ENCODE assay signal across 15 mouse cellular contexts in genomic region chr2:64108040-64108439, GRCm38 (mm10).
"Had no signal": no experiment of that assay in that cellular context is flagged by ENCODE, and none has a peak within 500 bp of the region (broad histone marks: within the 10 kb centered on the region; RNA-seq: fewer than 3 reads in every experiment).

No protein-coding gene starts in this region.

- H3K36me3 ChIP-seq: neural tube, embryonic 12.5 days; neural tube, embryonic 13.5 days; neural tube, embryonic 15.5 days; stomach, embryonic 15.5 days had no signal

- H3K9ac ChIP-seq: neural tube, embryonic 12.5 days; neural tube, embryonic 13.5 days; neural tube, embryonic 15.5 days; stomach, embryonic 15.5 days had no signal

- H3K27me3 ChIP-seq: neural tube, embryonic 12.5 days; neural tube, embryonic 13.5 days; neural tube, embryonic 15.5 days; stomach, embryonic 15.5 days had no signal

- H3K27ac ChIP-seq: neural tube, embryonic 12.5 days; neural tube, embryonic 13.5 days; neural tube, embryonic 15.5 days; stomach, embryonic 15.5 days; stomach, postnatal 0 days had no signal

- H3K4me3 ChIP-seq: neural tube, embryonic 12.5 days; neural tube, embryonic 13.5 days; neural tube, embryonic 15.5 days; stomach, embryonic 15.5 days had no signal

- H3K9me3 ChIP-seq: neural tube, embryonic 12.5 days; neural tube, embryonic 13.5 days; neural tube, embryonic 15.5 days; stomach, embryonic 15.5 days had no signal

- DNase-seq: right cerebral cortex, adult 18-20 months; right cerebral cortex, postnatal 14 days; right cerebral cortex, postnatal 25 days; right cerebral cortex, postnatal 4 days; spleen, adult 18-20 months; thymus, adult 18-20 months; thymus, adult 2 months; thymus, postnatal 14 days; thymus, postnatal 36 days; thymus, postnatal 4 days had no signal

- H3K4me1 ChIP-seq: neural tube, embryonic 12.5 days; neural tube, embryonic 15.5 days; stomach, embryonic 15.5 days had no signal

- H3K4me2 ChIP-seq: neural tube, embryonic 12.5 days; neural tube, embryonic 13.5 days; neural tube, embryonic 15.5 days; stomach, embryonic 15.5 days had no signal
